ENCODE assay signal across 12 mouse cellular contexts in genomic region chr17:71693313-71693712, GRCm38 (mm10). TPM values are rescaled to one million over a fixed set of nuclear protein-coding genes. Genes with fewer than 3 reads are reported as not detected.
DNase-seq lines count a peak whose midpoint lies in the region; ATAC-seq and TF ChIP-seq lines count a peak whose summit lies in the region.
"Had no signal": no experiment of that assay in that cellular context is flagged by ENCODE, and none has a peak within 500 bp of the region (broad histone marks: within the 10 kb centered on the region; RNA-seq: fewer than 3 reads in every experiment).

No protein-coding gene starts in this region.

- no peak overlapping the region for H3K27ac ChIP-seq in limb, embryonic 11.5 days (replicated peaks; ENCODE audit: low read depth, low read length)
- no peak overlapping the region for H3K27ac ChIP-seq in limb, embryonic 10.5 days
- H3K27ac ChIP-seq in olfactory bulb, adult 2 months (ENCODE audit: insufficient read depth, low read depth, low read length): peak overlapping the region; percentile 84
- H3K27ac ChIP-seq in liver, postnatal 0 days (ENCODE audit: low read depth): no peak overlapping the region
- H3K27ac ChIP-seq: hindbrain, embryonic 15.5 days; lung, embryonic 15.5 days had no signal

- no peak for TF ChIP-seq CTCF in olfactory bulb, adult 2 months (IDR thresholded peaks at IDR 0.05; ENCODE audit: insufficient read depth, low read depth, low read length)
- TF ChIP-seq CTCF in liver, postnatal 0 days (IDR thresholded peaks at IDR 0.05; ENCODE audit: low read depth): no peak

- no peak for TF ChIP-seq POLR2A in olfactory bulb, adult 2 months (IDR thresholded peaks at IDR 0.05; ENCODE audit: insufficient read depth, low read depth, low read length)

- H3K4me3 ChIP-seq in limb, embryonic 11.5 days (ENCODE audit: low read depth, low read length): no peak overlapping the region
- H3K4me3 ChIP-seq in limb, embryonic 10.5 days: no peak overlapping the region
- no peak overlapping the region for H3K4me3 ChIP-seq in olfactory bulb, adult 2 months (ENCODE audit: insufficient read depth, low read depth, low read length)
- H3K4me3 ChIP-seq in liver, postnatal 0 days (ENCODE audit: low read depth, low read length): no peak overlapping the region
- H3K4me3 ChIP-seq: hindbrain, embryonic 15.5 days; lung, embryonic 15.5 days had no signal

- no peak overlapping the region for H3K9ac ChIP-seq in limb, embryonic 11.5 days (ENCODE audit: low read length)
- no peak overlapping the region for H3K9ac ChIP-seq in liver, postnatal 0 days (replicated peaks)
- H3K9ac ChIP-seq: hindbrain, embryonic 15.5 days; lung, embryonic 15.5 days had no signal

- no peaks in the 10 kb centered on the region for H3K4me1 ChIP-seq in limb, embryonic 11.5 days (ENCODE audit: control insufficient read depth, insufficient read depth, low read length)
- peaks cover 25% of the 10 kb centered on the region for H3K4me1 ChIP-seq in limb, embryonic 10.5 days
- peaks cover 51% of the 10 kb centered on the region for H3K4me1 ChIP-seq in olfactory bulb, adult 2 months (ENCODE audit: control insufficient read depth, insufficient read depth, low read length)
- no peaks in the 10 kb centered on the region for H3K4me1 ChIP-seq in liver, postnatal 0 days (ENCODE audit: insufficient read depth)

- DNase-seq in embryo, embryonic 10 days (ENCODE audit: low spot score): peak; percentile 63
- no peak for DNase-seq in embryo, embryonic 9.5 days (ENCODE audit: extremely low spot score)
- DNase-seq in limb, embryonic 11.5 days (ENCODE audit: low spot score): peak; percentile 29
- DNase-seq in limb, embryonic 10.5 days (ENCODE audit: low spot score): no peak
- DNase-seq in layer of hippocampus, adult 9-10 months (ENCODE audit: low spot score): peak; percentile 16
- no peak for DNase-seq in liver
- no peak for DNase-seq in liver, postnatal 0 days
- DNase-seq: cerebellum, adult 11-12 months had no signal

- WGBS in limb, embryonic 11.5 days: 63% methylated on average over 5 of the region's 5 CpGs
- WGBS in limb, embryonic 10.5 days: 65% methylated on average over 5 of the region's 5 CpGs
- WGBS in olfactory bulb, adult 2 months: 23% methylated on average over 5 of the region's 5 CpGs
- WGBS in liver, postnatal 0 days (ENCODE audit: insufficient replicate concordance): 63% methylated on average over 5 of the region's 5 CpGs

- no peaks in the 10 kb centered on the region for H3K27me3 ChIP-seq in limb, embryonic 11.5 days (ENCODE audit: control insufficient read depth, insufficient read depth, low read length)
- H3K27me3 ChIP-seq in limb, embryonic 10.5 days (ENCODE audit: low read depth, poor library complexity, severe bottlenecking): no peaks in the 10 kb centered on the region
- no peaks in the 10 kb centered on the region for H3K27me3 ChIP-seq in liver, postnatal 0 days (ENCODE audit: insufficient read depth, low read length)
- H3K27me3 ChIP-seq: hindbrain, embryonic 15.5 days; lung, embryonic 15.5 days; Patski had no signal

- H3K9me3 ChIP-seq in limb, embryonic 11.5 days (ENCODE audit: control insufficient read depth, low read length): no peaks in the 10 kb centered on the region
- no peaks in the 10 kb centered on the region for H3K9me3 ChIP-seq in limb, embryonic 10.5 days (replicated peaks)
- no peaks in the 10 kb centered on the region for H3K9me3 ChIP-seq in liver, postnatal 0 days (ENCODE audit: low read length)
- H3K9me3 ChIP-seq: hindbrain, embryonic 15.5 days; lung, embryonic 15.5 days had no signal

- TF ChIP-seq EP300 in liver, postnatal 0 days (IDR thresholded peaks at IDR 0.05; ENCODE audit: low read depth): no peak

- ATAC-seq in limb, embryonic 11.5 days (ENCODE audit: insufficient number of reproducible peaks, low FRiP score, low TSS enrichment, low read depth): no peak
- ATAC-seq in liver, postnatal 0 days: no peak
- ATAC-seq: Patski had no signal

- no peaks in the 10 kb centered on the region for H3K36me3 ChIP-seq in limb, embryonic 11.5 days (ENCODE audit: control insufficient read depth, insufficient read depth, low read length)
- no peaks in the 10 kb centered on the region for H3K36me3 ChIP-seq in limb, embryonic 10.5 days
- H3K36me3 ChIP-seq in liver, postnatal 0 days (replicated peaks; ENCODE audit: insufficient read depth, low read length): no peaks in the 10 kb centered on the region
- H3K36me3 ChIP-seq: hindbrain, embryonic 15.5 days; lung, embryonic 15.5 days had no signal

- H3K4me2 ChIP-seq in limb, embryonic 11.5 days (ENCODE audit: low read depth, severe bottlenecking): no peak overlapping the region
- H3K4me2 ChIP-seq in liver, postnatal 0 days (ENCODE audit: low read depth, low read length): no peak overlapping the region
- H3K4me2 ChIP-seq: hindbrain, embryonic 15.5 days; lung, embryonic 15.5 days had no signal

RNA-seq across cellular contexts. Expression of gene Togaram2, which starts 20.3 kb away (rescaled TPM):
- not detected in 2 replicates for polyA plus RNA-seq in limb, embryonic 11.5 days (2014; fragmentation: Nextera tagmentation; extraction: Ambion mirVana)
- not detected in 2 replicates for polyA plus RNA-seq in limb, embryonic 10.5 days (2016; fragmentation: Nextera tagmentation; extraction: Ambion mirVana)
- polyA plus RNA-seq in olfactory bulb, adult 2 months (2012; ENCODE audit: insufficient read depth, insufficient read length, low replicate concordance, missing spikeins): not detected in 2 replicates
- polyA plus RNA-seq in liver, postnatal 0 days (2015; fragmentation: Nextera tagmentation; extraction: Ambion mirVana): 0.04 TPM in 1 of 2 replicates, not detected in the other

RNA-seq across cellular contexts. Expression of gene Pcare, which starts 59.4 kb away (rescaled TPM):
- not detected in 2 replicates for polyA plus RNA-seq in limb, embryonic 11.5 days (2014; fragmentation: Nextera tagmentation; extraction: Ambion mirVana)
- not detected in 2 replicates for polyA plus RNA-seq in limb, embryonic 10.5 days (2016; fragmentation: Nextera tagmentation; extraction: Ambion mirVana)
- polyA plus RNA-seq in olfactory bulb, adult 2 months (2012; ENCODE audit: insufficient read depth, insufficient read length, low replicate concordance, missing spikeins): not detected in 2 replicates
- not detected in 2 replicates for polyA plus RNA-seq in liver, postnatal 0 days (2015; fragmentation: Nextera tagmentation; extraction: Ambion mirVana)
- polyA plus RNA-seq: hindbrain, embryonic 15.5 days; lung, embryonic 15.5 days; Patski had no signal

Comparison
In these comparisons a context has a peak if more than half of its experiments do, and no peak if none do; other contexts are left out.
1. DNase-seq: peak in embryo, embryonic 10 days (single experiment), limb, embryonic 11.5 days (single experiment) and layer of hippocampus, adult 9-10 months (single experiment); none in embryo, embryonic 9.5 days (single experiment), limb, embryonic 10.5 days (single experiment), liver (single experiment) and liver, postnatal 0 days (single experiment).